In genomic region chr3:57932657-57933539, GRCm38 (mm10) we compare ENCODE assay signal across 21 mouse cellular contexts.
"Had no signal": no experiment of that assay in that cellular context is flagged by ENCODE, and none has a peak within 500 bp of the region (broad histone marks: within the 10 kb centered on the region; RNA-seq: fewer than 3 reads in every experiment).

No protein-coding gene starts in this region.

- H3K36me3 ChIP-seq: lung, embryonic 15.5 days; neural tube, embryonic 13.5 days; neural tube, embryonic 15.5 days had no signal

- H3K27ac ChIP-seq: lung, embryonic 15.5 days; macrophage; neural tube, embryonic 13.5 days; neural tube, embryonic 15.5 days had no signal

- H3K4me3 ChIP-seq: lung, embryonic 15.5 days; myocyte; neural tube, embryonic 13.5 days; neural tube, embryonic 15.5 days had no signal

- H3K27me3 ChIP-seq: lung, embryonic 15.5 days; neural tube, embryonic 13.5 days; neural tube, embryonic 15.5 days had no signal

- H3K4me2 ChIP-seq: lung, embryonic 15.5 days; midbrain, embryonic 11.5 days; neural tube, embryonic 13.5 days; neural tube, embryonic 15.5 days had no signal

- H3K9ac ChIP-seq: liver, postnatal 0 days; lung, embryonic 15.5 days; neural tube, embryonic 13.5 days; neural tube, embryonic 15.5 days had no signal

- H3K9me3 ChIP-seq: lung, embryonic 15.5 days; neural tube, embryonic 13.5 days; neural tube, embryonic 15.5 days had no signal

- ATAC-seq: liver, postnatal 0 days; lung, postnatal 0 days; midbrain, embryonic 16.5 days had no signal

- DNase-seq: liver, postnatal 0 days; lung, adult 2 months; lung, postnatal 14 days; lung, postnatal 36 days; midbrain, embryonic 14.5 days; retina, postnatal 1 day; right cerebral cortex, adult 18-20 months; right cerebral cortex, postnatal 25 days; right cerebral cortex, postnatal 4 days; spleen, adult 18-20 months; thymus, adult 18-20 months; thymus, postnatal 14 days; thymus, postnatal 36 days had no signal

- H3K4me1 ChIP-seq: lung, embryonic 15.5 days; neural tube, embryonic 13.5 days; neural tube, embryonic 15.5 days had no signal
